Mouse (Mus musculus) left cerebral cortex, adult 6 months (tissue): ENCODE data around the gene Nlrp9b. TPM values are rescaled to one million over a fixed set of nuclear protein-coding genes. Genes with fewer than 3 reads are reported as not detected.

Experiments used
- long read RNA-seq, 2 experiments: library from polyadenylated mRNA; unstranded; transcript quantifications; one replicate each; pipeline ENCODE4 v2.0.0; 2019 to 2020
- polyA plus RNA-seq: library from polyadenylated mRNA; unstranded; fragments of <200 nt; fragmentation: Nextera tagmentation; gene quantifications from 2 replicates; pipeline ENCODE4 v1.2.3, GENCODE M21; 2021

Gene Nlrp9b
- not detected in 2 replicates for polyA plus RNA-seq
- long read RNA-seq, experiment 1, result 0 reads
- long read RNA-seq, experiment 2, result 0 reads

GRCm38 (mm10) chr7:19991165-19991564, at the start of gene Nlrp9b:
Gene Nlrp9b, plus strand, starts transcription at chr7:19991465.

DNA sequence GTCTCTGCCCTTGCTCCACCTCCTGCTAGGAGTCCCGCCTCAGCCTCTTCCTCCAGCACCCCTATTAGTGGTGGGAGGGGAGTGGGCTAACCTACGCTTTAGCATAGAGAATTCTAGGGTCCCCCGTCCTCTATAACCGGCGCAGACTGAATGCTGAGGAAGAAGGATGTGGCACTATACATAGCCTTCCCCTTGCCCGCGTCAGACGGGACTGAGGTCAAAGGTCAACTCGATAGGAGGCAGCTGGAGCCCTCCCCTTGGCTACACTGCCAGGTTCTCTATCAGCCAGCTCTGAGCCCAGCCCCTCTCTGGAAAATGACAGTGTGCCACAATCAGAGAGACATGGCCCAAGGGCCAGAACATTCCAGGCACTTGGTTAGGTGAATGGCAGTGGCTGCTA, 40.7 kb upstream of the Nlrp9b start, which contains the start of gene Igsf23:
Igsf23 (minus strand) TSS at position 168 of the 400 bp plus-strand sequence.

DNA sequence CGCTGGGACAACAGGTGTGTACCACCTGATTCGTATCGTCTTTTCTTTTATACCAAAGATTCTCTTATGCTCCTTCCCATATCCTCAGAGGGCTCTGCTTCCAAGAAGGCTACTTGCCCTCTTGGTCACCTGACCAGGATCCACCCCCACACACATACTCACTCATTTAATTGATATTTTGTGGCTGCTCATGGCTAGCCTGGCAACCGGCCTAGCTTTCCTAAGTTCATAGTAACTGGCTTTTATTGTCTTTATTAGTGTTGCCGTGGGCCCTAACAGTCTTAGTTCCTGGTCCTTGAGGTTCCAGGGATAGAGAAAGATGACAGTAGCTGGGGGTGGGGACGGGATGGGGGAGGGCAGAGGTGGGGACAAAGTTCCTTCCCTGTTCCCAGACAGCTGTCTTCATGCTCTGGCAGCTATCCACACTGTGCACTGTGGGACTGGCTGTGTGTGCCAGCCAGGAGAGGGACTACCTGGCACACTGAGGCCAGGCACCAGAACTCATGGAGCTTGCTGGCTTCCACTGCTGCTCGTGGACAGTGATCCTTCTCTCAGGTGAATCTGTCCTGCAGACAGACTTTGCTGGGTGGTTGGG, 26.2 kb upstream of the Nlrp9b start, which contains the start of gene Ceacam20:
Ceacam20 (plus strand) TSS at position 428 of the 595 bp plus-strand sequence.

DNA sequence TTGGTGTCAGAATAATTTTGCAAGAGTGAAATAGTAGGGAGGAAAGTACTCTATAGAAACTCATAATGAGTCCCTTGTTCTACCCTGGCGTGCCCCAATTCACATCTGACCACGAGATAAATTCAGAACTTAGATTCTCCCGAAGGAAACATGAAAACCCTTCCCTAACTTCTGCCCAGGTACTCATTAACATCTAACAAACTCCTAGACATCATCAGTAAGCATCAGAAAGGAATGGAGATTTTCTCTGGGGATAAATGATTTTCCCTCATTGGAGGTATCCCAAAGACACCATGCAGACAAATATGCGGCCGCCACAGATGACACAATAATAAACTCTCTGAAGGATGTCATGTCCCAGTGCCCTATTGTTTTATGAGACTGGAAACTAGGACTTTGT, 108.1 kb downstream of the Nlrp9b start, which contains the start of gene Vmn1r91:
Vmn1r91 (plus strand) TSS at position 301 of the 400 bp plus-strand sequence.

DNA sequence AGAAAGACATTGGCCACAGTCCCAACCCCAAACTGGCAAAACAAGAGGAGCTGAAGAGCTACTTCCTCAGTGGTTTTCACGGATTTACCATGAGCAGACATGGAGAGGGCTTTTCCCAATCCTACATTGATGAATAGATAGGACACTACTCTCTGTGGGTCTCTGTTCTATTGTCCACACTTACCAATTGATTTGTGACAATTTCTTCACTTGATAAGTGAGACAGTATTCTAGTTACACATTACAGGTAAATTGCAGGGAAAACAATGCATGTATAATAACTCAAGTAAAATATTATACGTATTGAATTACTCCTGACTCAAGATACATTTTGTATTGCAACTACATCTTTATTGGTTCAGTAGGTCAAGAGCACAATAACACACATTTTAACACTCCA, 131.2 kb downstream of the Nlrp9b start, which contains the start of gene Gm16442:
Gm16442 (minus strand) TSS at position 101 of the 400 bp plus-strand sequence.

Other genes with a start within 250 kb of the Nlrp9b start
- gene Nectin2, start 241.0 kb upstream of the Nlrp9b start, polyA plus RNA-seq, result 5.5 and 5.7 TPM in 2 replicates
- 6.3 and 14.9 TPM in 2 replicates for gene Bcam, start 220.4 kb upstream of the Nlrp9b start, polyA plus RNA-seq
- 0.18 TPM in 1 of 2 replicates, not detected in the other for gene Cblc, start 194.7 kb upstream of the Nlrp9b start, polyA plus RNA-seq
- 0.25 and 0.68 TPM in 2 replicates for gene Bcl3, start 168.7 kb upstream of the Nlrp9b start, polyA plus RNA-seq
- gene Gm19345, start 139.5 kb upstream of the Nlrp9b start, polyA plus RNA-seq, result 3.5 and 4.1 TPM in 2 replicates
- 0.09 TPM in 1 of 2 replicates, not detected in the other for gene Ceacam16, start 130.2 kb upstream of the Nlrp9b start, polyA plus RNA-seq
- gene Ceacam19, start 103.5 kb upstream of the Nlrp9b start, polyA plus RNA-seq, result not detected in 2 replicates
- gene Pvr, start 70.3 kb upstream of the Nlrp9b start, polyA plus RNA-seq, result 1.2 and 1.4 TPM in 2 replicates
- gene Igsf23, start 40.7 kb upstream of the Nlrp9b start, polyA plus RNA-seq, result not detected in 2 replicates
- gene Ceacam20, start 26.1 kb upstream of the Nlrp9b start, polyA plus RNA-seq, result 0.13 TPM in 1 of 2 replicates, not detected in the other
- gene Vmn1r91, start 108.2 kb downstream of the Nlrp9b start, polyA plus RNA-seq, result not detected in 2 replicates
- gene Gm16442, start 131.1 kb downstream of the Nlrp9b start, polyA plus RNA-seq, result not detected in 2 replicates
- not detected in 2 replicates for gene Vmn1r93, start 147.6 kb downstream of the Nlrp9b start, polyA plus RNA-seq
- not detected in 2 replicates for gene Vmn1r94, start 176.9 kb downstream of the Nlrp9b start, polyA plus RNA-seq
- gene Vmn1r95, start 202.2 kb downstream of the Nlrp9b start, polyA plus RNA-seq, result not detected in 2 replicates
- gene Gm6164, start 214.1 kb downstream of the Nlrp9b start, polyA plus RNA-seq, result not detected in 2 replicates
- gene Gm4498, start 242.4 kb downstream of the Nlrp9b start, polyA plus RNA-seq, result not detected in 2 replicates